Mouse (Mus musculus): Measurements from ENCODE around the gene Tom1l1. TPM values are rescaled to one million over a fixed set of nuclear protein-coding genes. Genes with fewer than 3 reads are reported as not detected.

Tom1l1 gene
- total and polyA plus RNA-seq, 3 experiments: 25.4 to 41.3 TPM; not detected in 1

- peaks cover 5% of the 10 kb centered on the region for H3K79me2 ChIP-seq (ENCODE audit: control insufficient read depth, insufficient read depth, low read length, poor library complexity)
- peak overlapping the region; percentile 89 to 99 for H3K4me3 ChIP-seq (ENCODE audit: control insufficient read depth in 1 of 2, insufficient read depth in 1 of 2, low read depth in 2 of 2, low read length in 2 of 2)
- H3K9me3 ChIP-seq (replicated peaks; ENCODE audit: insufficient read depth, low read length): no peaks in the 10 kb centered on the region
- peaks cover 5 to 20% of the 10 kb centered on the region in 2 experiments for H3K36me3 ChIP-seq (ENCODE audit: control insufficient read depth in 1 of 2, insufficient read depth in 2 of 2, low read length in 2 of 2)
- peak overlapping the region; percentile 42 for H3K27ac ChIP-seq (ENCODE audit: control insufficient read depth, low read depth, low read length)
- TF ChIP-seq TBP (IDR thresholded peaks at IDR 0.05; ENCODE audit: low read depth, low read length) (no peak), ETS1 (IDR thresholded peaks at IDR 0.05; ENCODE audit: low read depth, low read length) (peak; percentile 81), POLR2AphosphoS2 (IDR thresholded peaks at IDR 0.05; ENCODE audit: low read length) (no peak), BHLHE40 (IDR thresholded peaks at IDR 0.05; ENCODE audit: borderline replicate concordance, low read depth, low read length) (no peak), MAZ (IDR thresholded peaks at IDR 0.05; ENCODE audit: low read depth, low read length) (peak; percentile 52; the same call in 1 of the 2 replicates), USF1 (IDR thresholded peaks at IDR 0.05; ENCODE audit: low read depth, low read length) (no peak), MYC (IDR thresholded peaks at IDR 0.05; ENCODE audit: low read depth, low read length) (no peak), ZKSCAN1 (IDR thresholded peaks at IDR 0.05; ENCODE audit: low read depth, low read length) (no peak), EP300 (IDR thresholded peaks at IDR 0.05; ENCODE audit: low read depth in 1 of 2, low read length in 2 of 2) (peak in 1 of 2 experiments; percentile 60; a peak in 2 of 4 replicates), CTCF (IDR thresholded peaks at IDR 0.05 in 2 of 3, conservative IDR thresholded peaks at IDR 0.05 in 1 of 3; ENCODE audit: control insufficient read depth in 1 of 3, insufficient read depth in 1 of 3, low read depth in 2 of 3, low read length in 3 of 3, poor library complexity in 1 of 3, severe bottlenecking in 1 of 3) (no peak), RAD21 (IDR thresholded peaks at IDR 0.05; ENCODE audit: low read depth, low read length) (no peak), NELFE (IDR thresholded peaks at IDR 0.05; ENCODE audit: low read depth, low read length) (no peak; the same call in 1 of the 2 replicates), UBTF (IDR thresholded peaks at IDR 0.05; ENCODE audit: borderline replicate concordance, insufficient read depth, low read depth, low read length) (no peak), MAX (IDR thresholded peaks at IDR 0.05; ENCODE audit: low read length) (no peak)
- DNase-seq (ENCODE audit: low read depth, low spot score): peak; percentile 89
- peak overlapping the region; percentile 76 for H3K9ac ChIP-seq (ENCODE audit: control insufficient read depth, low read depth, low read length, poor library complexity, severe bottlenecking)
- H3K4me1 ChIP-seq (ENCODE audit: control insufficient read depth in 1 of 2, insufficient read depth in 2 of 2, low read length in 2 of 2): peaks cover 9 to 25% of the 10 kb centered on the region in 2 experiments
- H3K27me3 ChIP-seq (ENCODE audit: control insufficient read depth in 1 of 2, insufficient read depth in 2 of 2, low read length in 2 of 2): no peaks in the 10 kb centered on the region
Measured at GRCm38 (mm10) chr11:90686287-90687025, 1.7 kb downstream of the Tom1l1 start.

- DNase-seq (ENCODE audit: low read depth, low spot score): no peak
- no peak overlapping the region for H3K4me3 ChIP-seq (ENCODE audit: control insufficient read depth in 1 of 2, insufficient read depth in 1 of 2, low read depth in 2 of 2, low read length in 2 of 2)
- H3K9me3 ChIP-seq (replicated peaks; ENCODE audit: insufficient read depth, low read length): no peaks in the 10 kb centered on the region
- TF ChIP-seq RAD21 (IDR thresholded peaks at IDR 0.05; ENCODE audit: low read depth, low read length) (no peak), MYC (IDR thresholded peaks at IDR 0.05; ENCODE audit: low read depth, low read length) (no peak), TCF12 (IDR thresholded peaks at IDR 0.05; ENCODE audit: low read depth, low read length) (no peak), ZKSCAN1 (IDR thresholded peaks at IDR 0.05; ENCODE audit: low read depth, low read length) (no peak), NELFE (IDR thresholded peaks at IDR 0.05; ENCODE audit: low read depth, low read length) (no peak), GABPA (IDR thresholded peaks at IDR 0.05; ENCODE audit: low read depth, low read length) (no peak), CTCF (IDR thresholded peaks at IDR 0.05 in 2 of 3, conservative IDR thresholded peaks at IDR 0.05 in 1 of 3; ENCODE audit: control insufficient read depth in 1 of 3, insufficient read depth in 1 of 3, low read depth in 2 of 3, low read length in 3 of 3, poor library complexity in 1 of 3, severe bottlenecking in 1 of 3) (no peak), TBP (IDR thresholded peaks at IDR 0.05; ENCODE audit: low read depth, low read length) (no peak), MAX (IDR thresholded peaks at IDR 0.05; ENCODE audit: low read length) (no peak), MXI1 (IDR thresholded peaks at IDR 0.05; ENCODE audit: low read depth, low read length) (no peak), UBTF (IDR thresholded peaks at IDR 0.05; ENCODE audit: borderline replicate concordance, insufficient read depth, low read depth, low read length) (no peak), ELF1 (IDR thresholded peaks at IDR 0.05; ENCODE audit: low read depth, low read length) (no peak), SMC3 (IDR thresholded peaks at IDR 0.05; ENCODE audit: low read depth, low read length) (no peak), POLR2AphosphoS5 (IDR thresholded peaks at IDR 0.05; ENCODE audit: borderline replicate concordance, low read depth, low read length) (no peak), ZNF384 (IDR thresholded peaks at IDR 0.05; ENCODE audit: low read depth, low read length) (no peak)
- H3K9ac ChIP-seq (ENCODE audit: control insufficient read depth, low read depth, low read length, poor library complexity, severe bottlenecking): no peak overlapping the region
- peaks cover 5% of the 10 kb centered on the region for H3K79me2 ChIP-seq (ENCODE audit: control insufficient read depth, insufficient read depth, low read length, poor library complexity)
- peaks cover 6 to 20% of the 10 kb centered on the region in 2 experiments for H3K36me3 ChIP-seq (ENCODE audit: control insufficient read depth in 1 of 2, insufficient read depth in 2 of 2, low read length in 2 of 2)
- H3K27ac ChIP-seq (ENCODE audit: control insufficient read depth, low read depth, low read length): no peak overlapping the region
- H3K27me3 ChIP-seq (ENCODE audit: control insufficient read depth in 1 of 2, insufficient read depth in 2 of 2, low read length in 2 of 2): no peaks in the 10 kb centered on the region
- H3K4me1 ChIP-seq (ENCODE audit: control insufficient read depth in 1 of 2, insufficient read depth in 2 of 2, low read length in 2 of 2): peaks cover 9 to 25% of the 10 kb centered on the region in 2 experiments
Measured at GRCm38 (mm10) chr11:90685196-90685595, 3.0 kb downstream of the Tom1l1 start.
